Mouse (Mus musculus): ENCODE results near the gene 6430571L13Rik. TPM values are rescaled to one million over a fixed set of nuclear protein-coding genes. Genes with fewer than 3 reads are reported as not detected.

6430571L13Rik gene
- polyA plus RNA-seq, 2 experiments: 0.07 TPM; not detected in 1

DNA sequence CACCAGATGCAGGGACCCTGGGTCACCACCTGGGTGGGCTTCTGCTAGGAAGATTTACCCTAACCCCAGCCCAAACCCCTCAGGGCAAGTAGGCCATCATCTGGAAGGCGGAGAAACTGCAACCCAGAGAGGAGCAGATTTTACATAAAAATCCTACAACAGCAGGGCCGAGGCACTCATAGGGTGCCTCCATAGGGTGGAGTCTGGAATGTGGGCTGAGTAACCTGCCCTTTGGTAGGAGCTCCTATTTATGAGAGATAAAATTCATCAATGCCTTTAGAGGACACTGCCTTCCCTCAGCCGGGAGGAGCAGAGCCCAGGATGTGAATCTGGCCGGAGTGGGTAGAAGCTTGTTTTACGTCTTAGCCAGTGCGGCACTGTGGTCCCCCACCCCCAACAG lies 41.5 kb upstream of the 6430571L13Rik start:
- Histone ChIP-seq H3K27ac (peak overlapping the region; percentile 68), H3K36me3 (replicated peaks; ENCODE audit: control insufficient read depth, insufficient read depth, low read depth) (peaks cover 15% of the 10 kb centered on the region), H3K27me3 (ENCODE audit: control insufficient read depth, insufficient read depth, low read length) (no peaks in the 10 kb centered on the region), H3K9me3 (ENCODE audit: control insufficient read depth, low read length) (no peaks in the 10 kb centered on the region), H3K4me2 (ENCODE audit: low read depth) (peak overlapping the region; percentile 84), H3K9ac (replicated peaks) (peak overlapping the region; percentile 91), H3K4me1 (replicated peaks; ENCODE audit: control insufficient read depth in 2 of 2, insufficient read depth in 2 of 2, low read length in 1 of 2) (peaks cover 36 to 63% of the 10 kb centered on the region in 2 experiments), H3K4me3 (ENCODE audit: insufficient read depth in 1 of 2, low read depth in 2 of 2, low read length in 2 of 2) (peak overlapping the region; percentile 61 to 91)
- no peak for TF ChIP-seq EP300 (IDR thresholded peaks at IDR 0.05; ENCODE audit: low read depth)
- no peak for TF ChIP-seq CTCF (IDR thresholded peaks at IDR 0.05; ENCODE audit: low read depth)
- ATAC-seq (ENCODE audit: insufficient read depth): no peak
- no peak for DNase-seq (ENCODE audit: low read depth in 3 of 3, low spot score in 3 of 3)
- 77% methylated on average over 6 of the region's 6 CpGs for WGBS (ENCODE audit: insufficient replicate concordance)

DNA sequence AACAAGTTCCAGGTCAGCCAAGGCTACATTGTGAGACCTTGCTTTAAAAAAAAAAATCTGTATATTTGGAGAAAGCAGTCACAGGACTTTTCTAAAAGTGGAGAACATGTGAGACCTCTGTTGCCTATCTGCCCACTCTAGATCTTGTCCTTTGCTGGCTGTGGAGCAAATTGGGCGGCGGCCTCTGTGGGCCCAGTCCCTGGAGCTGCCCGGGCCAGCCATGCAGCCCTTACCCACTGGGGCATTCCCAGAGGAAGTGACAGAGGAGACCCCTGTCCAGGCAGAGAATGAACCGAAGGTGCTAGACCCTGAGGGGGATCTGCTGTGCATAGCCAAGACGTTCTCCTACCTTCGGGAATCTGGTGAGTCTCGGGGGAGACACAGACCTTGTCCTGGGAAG lies 40.6 kb upstream of the 6430571L13Rik start:
- Histone ChIP-seq H3K9me3 (ENCODE audit: control insufficient read depth, low read length) (no peaks in the 10 kb centered on the region), H3K27ac (no peak overlapping the region), H3K4me1 (replicated peaks; ENCODE audit: control insufficient read depth in 2 of 2, insufficient read depth in 2 of 2, low read length in 1 of 2) (peaks cover 45 to 67% of the 10 kb centered on the region in 2 experiments), H3K27me3 (ENCODE audit: control insufficient read depth, insufficient read depth, low read length) (no peaks in the 10 kb centered on the region), H3K9ac (replicated peaks) (no peak overlapping the region), H3K4me2 (ENCODE audit: low read depth) (peak overlapping the region; percentile 84; the same call in 1 of the 2 replicates), H3K4me3 (ENCODE audit: insufficient read depth in 1 of 2, low read depth in 2 of 2, low read length in 2 of 2) (no peak overlapping the region), H3K36me3 (replicated peaks; ENCODE audit: control insufficient read depth, insufficient read depth, low read depth) (peaks cover 15% of the 10 kb centered on the region)
- ATAC-seq (ENCODE audit: insufficient read depth) (no peak), DNase-seq (ENCODE audit: low read depth in 3 of 3, low spot score in 3 of 3) (no peak)
- WGBS (ENCODE audit: insufficient replicate concordance): 82% methylated on average over 7 of the region's 7 CpGs
- TF ChIP-seq CTCF (IDR thresholded peaks at IDR 0.05; ENCODE audit: low read depth): no peak

DNA sequence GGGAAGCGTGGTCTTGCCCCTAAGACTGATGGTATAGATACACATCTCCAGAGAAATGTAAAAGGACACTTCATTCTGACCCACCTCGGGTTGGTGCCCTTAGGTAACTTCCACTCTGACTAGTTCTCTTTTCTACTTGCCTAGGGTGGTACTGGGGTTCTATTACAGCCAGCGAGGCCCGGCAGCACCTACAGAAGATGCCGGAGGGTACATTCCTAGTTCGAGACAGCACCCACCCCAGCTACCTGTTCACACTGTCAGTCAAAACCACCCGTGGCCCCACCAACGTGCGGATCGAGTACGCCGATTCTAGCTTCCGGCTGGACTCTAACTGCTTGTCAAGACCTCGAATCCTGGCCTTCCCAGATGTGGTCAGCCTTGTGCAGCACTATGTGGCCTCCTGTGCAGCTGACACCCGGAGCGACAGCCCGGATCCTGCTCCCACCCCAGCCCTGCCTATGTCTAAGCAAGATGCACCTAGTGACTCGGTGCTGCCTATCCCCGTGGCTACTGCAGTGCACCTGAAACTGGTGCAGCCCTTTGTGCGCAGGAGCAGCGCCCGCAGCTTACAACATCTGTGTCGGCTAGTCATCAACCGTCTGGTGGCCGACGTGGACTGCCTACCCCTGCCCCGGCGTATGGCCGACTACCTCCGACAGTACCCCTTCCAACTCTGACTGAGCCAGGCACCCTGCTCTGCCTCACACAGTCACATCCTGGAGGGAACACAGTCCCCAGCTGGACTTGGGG lies 40.0 kb upstream of the 6430571L13Rik start:
- TF ChIP-seq EP300 (IDR thresholded peaks at IDR 0.05; ENCODE audit: low read depth) (no peak), CTCF (IDR thresholded peaks at IDR 0.05; ENCODE audit: low read depth) (no peak)
- no peak overlapping the region for H3K4me2 ChIP-seq (ENCODE audit: low read depth)
- peaks cover 48 to 70% of the 10 kb centered on the region in 2 experiments for H3K4me1 ChIP-seq (replicated peaks; ENCODE audit: control insufficient read depth in 2 of 2, insufficient read depth in 2 of 2, low read length in 1 of 2)
- no peaks in the 10 kb centered on the region for H3K9me3 ChIP-seq (ENCODE audit: control insufficient read depth, low read length)
- ATAC-seq (ENCODE audit: insufficient read depth) (no peak), DNase-seq (ENCODE audit: low read depth in 3 of 3, low spot score in 3 of 3) (no peak)
- no peak overlapping the region for H3K27ac ChIP-seq
- H3K4me3 ChIP-seq (ENCODE audit: insufficient read depth in 1 of 2, low read depth in 2 of 2, low read length in 2 of 2): no peak overlapping the region
- WGBS (ENCODE audit: insufficient replicate concordance): 84% methylated on average over 30 of the region's 30 CpGs
- H3K36me3 ChIP-seq (replicated peaks; ENCODE audit: control insufficient read depth, insufficient read depth, low read depth): peaks cover 15% of the 10 kb centered on the region
- H3K27me3 ChIP-seq (ENCODE audit: control insufficient read depth, insufficient read depth, low read length): no peaks in the 10 kb centered on the region
- H3K9ac ChIP-seq (replicated peaks): no peak overlapping the region

DNA sequence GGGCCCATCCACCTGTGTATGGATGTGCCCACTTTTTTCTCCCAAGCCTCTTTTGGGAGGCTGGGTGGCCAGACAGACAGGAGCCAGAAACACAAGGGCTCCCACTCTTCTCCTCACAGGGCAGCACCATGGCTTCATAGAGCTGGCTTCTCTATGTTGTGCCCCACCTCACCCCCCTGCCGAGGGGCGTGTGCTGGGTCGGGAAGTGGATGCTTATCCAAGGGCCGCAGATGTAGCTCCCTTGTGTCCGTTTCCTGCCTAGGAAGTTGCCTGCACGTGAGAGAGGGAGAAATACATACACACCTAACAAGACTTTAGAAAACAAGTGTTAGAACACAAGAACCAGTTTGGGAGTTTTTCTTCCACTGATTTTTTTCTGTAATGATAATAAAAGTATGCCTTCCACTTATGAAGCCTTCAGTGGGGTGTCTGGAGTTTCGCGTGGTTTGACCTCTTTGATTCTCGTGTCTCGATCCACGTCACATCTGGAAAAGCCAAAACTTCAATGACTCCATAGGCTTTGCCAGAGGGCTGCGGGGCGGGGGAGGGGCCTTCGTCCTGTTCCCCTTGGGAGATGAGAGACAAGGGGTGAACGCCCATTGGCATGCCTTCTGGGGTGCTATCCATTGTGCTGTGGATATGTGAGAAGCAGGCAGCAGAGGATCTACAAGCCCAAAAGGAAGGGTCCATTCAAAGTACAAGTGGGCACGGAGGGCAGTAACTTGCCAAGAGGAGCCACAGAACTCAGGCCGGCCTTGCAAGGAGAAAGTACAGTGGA lies 38.7 kb upstream of the 6430571L13Rik start:
- Histone ChIP-seq H3K27me3 (ENCODE audit: control insufficient read depth, insufficient read depth, low read length) (no peaks in the 10 kb centered on the region), H3K4me1 (replicated peaks; ENCODE audit: control insufficient read depth in 2 of 2, insufficient read depth in 2 of 2, low read length in 1 of 2) (peaks cover 42 to 73% of the 10 kb centered on the region in 2 experiments), H3K9ac (replicated peaks) (0 out of 2 replicates have a peak overlapping the region, but pooled peaks have one; percentile 3), H3K4me3 (ENCODE audit: insufficient read depth in 1 of 2, low read depth in 2 of 2, low read length in 2 of 2) (no peak overlapping the region), H3K9me3 (ENCODE audit: control insufficient read depth, low read length) (no peaks in the 10 kb centered on the region), H3K36me3 (replicated peaks; ENCODE audit: control insufficient read depth, insufficient read depth, low read depth) (peaks cover 15% of the 10 kb centered on the region), H3K27ac (no peak overlapping the region), H3K4me2 (ENCODE audit: low read depth) (peak overlapping the region; percentile 13; the same call in 1 of the 2 replicates)
- ATAC-seq (ENCODE audit: insufficient read depth) (no peak), DNase-seq (ENCODE audit: low read depth in 3 of 3, low spot score in 3 of 3) (no peak)
- WGBS (ENCODE audit: insufficient replicate concordance): 56% methylated on average over 17 of the region's 17 CpGs
- TF ChIP-seq CTCF (IDR thresholded peaks at IDR 0.05; ENCODE audit: low read depth) (no peak), EP300 (IDR thresholded peaks at IDR 0.05; ENCODE audit: low read depth) (no peak)

DNA sequence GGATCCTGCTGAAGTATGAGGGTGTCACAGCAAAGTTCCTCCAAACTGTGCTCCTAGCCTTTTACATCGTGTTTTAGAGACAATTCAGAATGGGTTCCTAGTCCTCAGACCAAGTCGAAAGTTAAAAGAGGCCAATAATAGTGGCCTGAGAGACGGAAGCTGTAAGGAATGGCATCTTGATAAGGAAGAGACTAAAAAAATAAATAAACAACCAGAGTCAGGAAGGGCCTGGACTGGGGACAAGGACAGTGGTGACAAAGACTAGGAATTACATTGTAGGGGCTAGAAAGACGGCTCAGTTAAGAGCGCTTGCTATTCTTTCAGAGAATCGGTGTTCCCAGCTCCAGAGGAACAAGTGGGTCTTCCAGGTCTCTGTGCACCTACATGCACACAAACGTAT lies 37.8 kb upstream of the 6430571L13Rik start:
- Histone ChIP-seq H3K9me3 (ENCODE audit: control insufficient read depth, low read length) (no peaks in the 10 kb centered on the region), H3K27me3 (ENCODE audit: control insufficient read depth, insufficient read depth, low read length) (no peaks in the 10 kb centered on the region), H3K4me2 (ENCODE audit: low read depth) (no peak overlapping the region), H3K27ac (no peak overlapping the region; the same call in 1 of the 2 replicates), H3K9ac (replicated peaks) (no peak overlapping the region), H3K4me1 (replicated peaks; ENCODE audit: control insufficient read depth in 2 of 2, insufficient read depth in 2 of 2, low read length in 1 of 2) (peaks cover 48 to 79% of the 10 kb centered on the region in 2 experiments), H3K36me3 (replicated peaks; ENCODE audit: control insufficient read depth, insufficient read depth, low read depth) (peaks cover 15% of the 10 kb centered on the region), H3K4me3 (ENCODE audit: insufficient read depth in 1 of 2, low read depth in 2 of 2, low read length in 2 of 2) (no peak overlapping the region)
- WGBS (ENCODE audit: insufficient replicate concordance): 67% methylated on average over 7 of the region's 7 CpGs
- TF ChIP-seq CTCF (IDR thresholded peaks at IDR 0.05; ENCODE audit: low read depth) (no peak), EP300 (IDR thresholded peaks at IDR 0.05; ENCODE audit: low read depth) (no peak)
- no peak for DNase-seq (ENCODE audit: low read depth in 3 of 3, low spot score in 3 of 3)
- no peak for ATAC-seq (ENCODE audit: insufficient read depth)

All from liver, embryonic 14.5 days (tissue).